Mouse (Mus musculus) thymus, adult 2 months (tissue): ENCODE measurements around the gene AU022252. TPM values are rescaled to one million over a fixed set of nuclear protein-coding genes. Genes with fewer than 3 reads are reported as not detected.

Source experiments
- DNase-seq: peaks from one replicate; pipeline ENCODE4 v3.0.0; 2021
- H3K27ac ChIP-seq: fragments of 200-500 bp; 2 replicates; pipeline ENCODE4 v1.5.1; 2012; ENCODE audit warnings: low read length, control low read depth; ENCODE audit not compliant: control insufficient read depth, insufficient read depth
- H3K27me3 ChIP-seq: fragments of 200-500 bp; 2 replicates; pipeline ENCODE4 v1.6.1; 2012; ENCODE audit warnings: mild to moderate bottlenecking, low read length, moderate library complexity, mixed read lengths; ENCODE audit not compliant: control insufficient read depth, insufficient read depth
- H3K36me3 ChIP-seq: fragments of 200-500 bp; 2 replicates; pipeline ENCODE4 v1.6.1; 2012; ENCODE audit warnings: mild to moderate bottlenecking, low read length, moderate library complexity; ENCODE audit not compliant: control insufficient read depth, insufficient read depth
- H3K4me1 ChIP-seq: fragments of 200-500 bp; replicated peaks from 2 replicates; pipeline ENCODE4 v1.6.1; 2012; ENCODE audit warnings: low read length; ENCODE audit not compliant: control insufficient read depth, insufficient read depth
- H3K4me3 ChIP-seq: fragments of 200-500 bp; 2 replicates; pipeline ENCODE4 v1.5.1; 2012; ENCODE audit warnings: mild to moderate bottlenecking, low read length, control low read depth, moderate library complexity; ENCODE audit not compliant: control insufficient read depth, insufficient read depth
- CTCF ChIP-seq: fragments of 200-500 bp; IDR thresholded peaks from 2 replicates; pipeline ENCODE4 v1.5.1; 2012; ENCODE audit warnings: mild to moderate bottlenecking, control low read depth, low read length, moderate library complexity, borderline replicate concordance; ENCODE audit not compliant: control insufficient read depth, poor library complexity, insufficient read depth; ENCODE audit errors: extremely low read depth
- POLR2A ChIP-seq: fragments of 200-500 bp; IDR thresholded peaks from 2 replicates; pipeline ENCODE4 v1.6.1; 2012; ENCODE audit warnings: mild to moderate bottlenecking, low read length, control low read depth, moderate library complexity; ENCODE audit not compliant: control insufficient read depth, poor library complexity, insufficient read depth; ENCODE audit errors: extremely low read depth
- WGBS: fragments of 180-500 bp; shearing (Covaris S2); methylation state at CpG from one replicate; pipeline ENCODE4 v1.1.7; 2018; 5-methylcytosine and 5-hydroxymethylcytosine counted together
- polyA plus RNA-seq: library from polyadenylated mRNA; depleted of rRNA; stranded (reverse); fragments of >200 nt; gene quantifications from 2 replicates; pipeline ENCODE4 v1.2.3, GENCODE M21; 2012

AU022252 gene
- polyA plus RNA-seq, 1 experiment, result 9.6 TPM

DNA sequence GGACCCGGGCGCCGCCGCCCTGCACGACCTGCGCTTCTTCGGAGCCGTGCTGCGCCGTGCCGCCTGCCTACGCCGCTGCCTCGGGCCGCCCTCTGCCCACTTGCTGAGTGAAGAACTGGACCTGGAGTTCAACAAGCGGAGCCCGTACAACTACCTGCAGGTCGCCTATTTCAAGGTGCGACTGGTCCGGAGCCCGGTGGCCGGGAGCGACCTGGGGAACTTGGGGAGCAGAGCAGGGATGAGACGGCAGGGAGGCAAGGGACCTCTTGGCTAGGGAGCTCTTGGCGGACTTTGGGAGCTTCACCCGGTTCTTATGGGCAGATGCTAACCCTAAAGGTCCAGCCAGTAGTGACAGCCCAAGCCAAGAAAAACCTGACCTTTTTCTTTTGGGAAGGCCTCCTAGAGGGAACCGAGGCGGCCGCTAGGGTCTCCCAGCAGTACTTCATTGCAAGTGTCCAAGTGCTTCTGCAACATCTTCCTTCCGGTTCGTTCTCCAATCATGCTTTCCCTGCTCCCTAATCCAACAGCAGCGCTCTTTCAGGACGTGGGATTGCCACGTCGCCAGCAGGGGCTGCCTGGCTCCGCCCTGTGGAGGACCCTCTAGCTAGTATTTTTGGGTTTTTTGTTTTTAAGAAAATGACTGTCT is 867 bp upstream of the AU022252 start:
- Histone ChIP-seq H3K27ac (no peak overlapping the region), H3K36me3 (no peaks in the 10 kb centered on the region), H3K27me3 (no peaks in the 10 kb centered on the region), H3K4me1 (peaks cover 8% of the 10 kb centered on the region), H3K4me3 (peak overlapping the region; percentile 56)
- no peak for TF ChIP-seq POLR2A
- no peak for TF ChIP-seq CTCF
- no peak for DNase-seq
- 3% methylated on average over 36 of the region's 36 CpGs for WGBS

DNA sequence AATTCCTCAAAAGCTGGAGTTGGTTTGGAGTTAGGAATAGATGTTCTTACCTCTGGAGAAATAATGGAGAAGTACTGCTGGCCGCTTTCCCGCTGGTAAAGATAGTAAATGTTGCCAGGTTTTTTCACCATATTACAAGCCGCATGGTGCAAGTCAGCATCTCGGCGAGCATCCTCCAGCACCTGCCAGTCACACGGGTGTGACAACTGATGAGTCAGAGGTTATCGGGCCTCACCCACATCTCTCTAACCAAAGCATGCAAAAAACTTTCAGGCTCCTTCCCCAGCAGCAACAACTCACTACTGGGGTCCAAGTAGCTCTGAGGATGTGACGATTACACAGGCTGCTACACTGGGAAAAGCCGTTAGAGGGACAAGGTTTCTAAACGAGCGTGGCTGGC is 5.8 kb downstream of the AU022252 start:
- Histone ChIP-seq H3K4me1 (no peaks in the 10 kb centered on the region), H3K36me3 (peaks cover 14% of the 10 kb centered on the region), H3K27ac (no peak overlapping the region), H3K4me3 (no peak overlapping the region), H3K27me3 (no peaks in the 10 kb centered on the region)
- DNase-seq, result no peak
- 97% methylated on average over 11 of the region's 11 CpGs for WGBS
- TF ChIP-seq CTCF (no peak), POLR2A (no peak)

DNA sequence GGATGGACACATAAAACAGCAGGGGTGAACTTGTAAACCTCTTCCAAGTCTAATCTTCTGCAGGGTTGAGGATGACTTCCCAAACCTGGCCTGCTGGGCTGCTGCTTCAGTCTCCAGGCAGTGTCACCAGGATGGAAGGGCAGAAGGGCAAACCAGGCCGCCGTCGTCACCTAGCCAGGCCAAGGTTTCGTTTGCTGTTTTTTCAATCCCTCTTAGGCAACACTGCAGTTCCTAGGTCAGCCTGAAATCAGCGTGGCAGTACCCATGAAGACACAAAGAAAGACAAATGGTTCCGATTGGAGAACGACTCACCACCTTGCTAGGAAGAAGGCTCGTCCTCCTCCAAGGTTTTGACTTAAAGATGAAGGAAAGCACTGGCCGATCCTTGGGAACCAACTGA is 6.8 kb downstream of the AU022252 start:
- TF ChIP-seq CTCF (no peak), POLR2A (no peak)
- Histone ChIP-seq H3K27ac (no peak overlapping the region), H3K4me3 (no peak overlapping the region), H3K4me1 (no peaks in the 10 kb centered on the region), H3K27me3 (no peaks in the 10 kb centered on the region), H3K36me3 (peaks cover 14% of the 10 kb centered on the region)
- WGBS, result 95% methylated on average over 9 of the region's 9 CpGs
- DNase-seq, result no peak

DNA sequence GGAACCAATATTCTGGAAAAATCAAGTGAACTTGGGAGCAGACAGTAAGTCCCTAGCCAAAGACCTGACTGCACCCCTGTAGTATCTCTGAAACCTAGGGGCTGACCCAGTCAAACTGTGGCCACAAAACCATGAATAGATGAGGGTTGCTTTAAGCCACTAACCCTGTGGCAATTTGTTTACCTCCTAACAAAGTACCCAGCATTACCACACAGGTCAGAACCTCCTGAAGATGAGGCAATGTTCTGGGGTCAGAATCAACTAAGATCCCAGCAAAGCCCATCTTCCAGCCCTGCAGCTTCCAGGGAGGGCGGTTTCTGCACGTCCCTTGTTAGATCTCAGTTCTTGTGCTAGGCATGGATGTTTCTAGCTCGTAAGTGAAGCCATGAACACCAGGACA is 8.0 kb downstream of the AU022252 start:
- H3K27me3 ChIP-seq, result no peaks in the 10 kb centered on the region
- H3K4me3 ChIP-seq, result no peak overlapping the region
- DNase-seq, result no peak
- 97% methylated on average over 3 of the region's 3 CpGs for WGBS
- H3K27ac ChIP-seq, result no peak overlapping the region
- H3K36me3 ChIP-seq, result peaks cover 14% of the 10 kb centered on the region
- no peak for TF ChIP-seq CTCF
- TF ChIP-seq POLR2A, result no peak
- no peaks in the 10 kb centered on the region for H3K4me1 ChIP-seq

DNA sequence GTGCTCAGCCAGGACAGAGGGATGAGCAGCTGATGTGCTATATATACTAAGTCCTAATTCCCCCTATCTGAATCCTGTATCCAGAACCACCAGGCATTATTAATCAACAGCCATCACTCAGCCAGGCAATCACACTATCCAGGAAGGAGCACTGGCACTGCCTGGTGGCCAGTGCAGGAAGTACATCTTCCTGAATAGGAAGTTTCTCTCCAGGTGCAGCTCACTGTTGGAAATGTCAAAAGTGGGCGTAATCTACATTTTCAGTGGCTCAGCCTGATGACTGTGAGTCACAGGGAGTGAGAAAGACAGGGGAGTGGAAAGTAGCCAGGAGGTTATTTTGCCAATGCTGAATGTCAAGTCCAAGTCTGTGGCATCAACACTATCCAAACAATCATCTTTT is 8.8 kb downstream of the AU022252 start:
- no peak overlapping the region for H3K4me3 ChIP-seq
- 85% methylated on average over 1 of the region's 1 CpGs for WGBS
- peak; percentile 14 for DNase-seq
- no peaks in the 10 kb centered on the region for H3K4me1 ChIP-seq
- no peak overlapping the region for H3K27ac ChIP-seq
- TF ChIP-seq POLR2A, result no peak
- no peak for TF ChIP-seq CTCF
- no peaks in the 10 kb centered on the region for H3K27me3 ChIP-seq
- H3K36me3 ChIP-seq, result peaks cover 14% of the 10 kb centered on the region

DNA sequence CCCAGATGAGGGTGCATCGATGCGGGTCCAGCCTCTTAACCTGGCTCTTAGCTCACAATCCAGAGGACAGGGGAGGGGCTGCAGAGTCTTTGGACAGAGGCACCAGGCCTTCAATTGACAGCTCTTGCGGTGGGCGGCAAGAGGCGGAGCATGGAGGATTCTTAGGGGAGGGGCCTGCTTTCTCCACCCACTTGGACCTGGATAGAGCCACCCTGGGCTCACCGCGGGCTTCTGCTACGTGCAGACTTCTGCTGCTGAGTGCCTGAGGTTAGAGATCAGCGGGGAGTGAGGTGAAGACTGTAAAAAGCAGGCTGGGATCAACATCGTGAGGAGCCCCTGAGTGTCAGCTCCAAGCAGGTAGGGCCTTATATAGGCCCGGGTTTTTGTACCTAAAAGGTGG is 14.3 kb downstream of the AU022252 start, which contains the start of gene Tmem269:
Gene Tmem269, minus strand, starts transcription at position 49 of the 400 bp plus-strand sequence.
- no peaks in the 10 kb centered on the region for H3K27me3 ChIP-seq
- no peaks in the 10 kb centered on the region for H3K36me3 ChIP-seq
- H3K4me1 ChIP-seq, result no peaks in the 10 kb centered on the region
- H3K27ac ChIP-seq, result no peak within 1 kb of the TSS
- H3K4me3 ChIP-seq, result no peak within 1 kb of the TSS
- no peak for TF ChIP-seq POLR2A
- no peak for TF ChIP-seq CTCF
- WGBS, result 48% methylated on average over 11 of the region's 11 CpGs
- DNase-seq, result no peak

DNA sequence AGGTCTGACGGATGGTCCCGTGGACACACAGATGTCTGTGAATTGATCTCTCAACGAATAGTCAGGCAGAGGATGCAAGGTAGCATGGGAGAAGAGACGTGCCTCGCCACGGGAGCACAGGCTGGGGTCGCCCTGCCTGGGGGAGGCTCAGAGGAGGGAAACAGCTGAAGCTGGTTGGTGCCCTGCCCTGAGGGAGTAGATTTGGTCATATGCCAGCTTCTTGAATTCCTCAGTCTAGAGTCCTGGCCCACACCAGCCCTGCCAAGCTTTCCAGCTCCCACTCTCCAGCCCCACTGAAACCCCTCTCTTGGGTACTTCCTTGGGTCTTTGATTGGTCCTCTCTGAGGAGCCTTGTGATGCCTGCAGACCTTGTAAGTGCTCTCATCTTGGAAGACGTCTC is 15.8 kb downstream of the AU022252 start:
- Histone ChIP-seq H3K27ac (no peak overlapping the region), H3K36me3 (no peaks in the 10 kb centered on the region), H3K4me1 (no peaks in the 10 kb centered on the region), H3K27me3 (no peaks in the 10 kb centered on the region), H3K4me3 (no peak overlapping the region)
- TF ChIP-seq POLR2A (no peak), CTCF (no peak)
- no peak for DNase-seq
- WGBS, result 78% methylated on average over 8 of the region's 8 CpGs
